Mouse (Mus musculus) monocyte, adult 2 months (primary cell): ENCODE data around the gene Rpl10l.

ENCODE experiments used
- DNase-seq, 2 experiments: peaks; one replicate each; pipeline ENCODE4 v3.0.0; 2022; ENCODE audit warnings: low spot score in 2 of 2, low read depth in 1 of 2

The Rpl10l gene

GRCm38 (mm10) chr12:66283991-66284622 is at the start of gene Rpl10l:
TSS of gene Rpl10l (minus strand) at chr12:66284401.
- DNase-seq, result no peak

- no peak for DNase-seq
These were observed 8.3 kb downstream of the Rpl10l start for GRCm38 (mm10) chr12:66275890-66276289.

- DNase-seq, result no peak
These were observed 38.6 kb downstream of the Rpl10l start for GRCm38 (mm10) chr12:66245461-66246099.

GRCm38 (mm10) chr12:66234158-66234557 is 50.0 kb downstream of the Rpl10l start:
- DNase-seq, result no peak
